Mouse (Mus musculus) heart, adult 10 weeks (tissue): ENCODE results near the gene Gm8369. TPM values are rescaled to one million over a fixed set of nuclear protein-coding genes. Genes with fewer than 3 reads are reported as not detected.

Experiments
- polyA plus RNA-seq: library from polyadenylated mRNA; stranded (reverse); fragments of 350-450 nt; fragmentation: Illumina TruSeq; extraction: RNeasy Lipid Tissue Mini Kit (QIAGEN cat#74804); gene quantifications from one replicate; pipeline ENCODE4 v1.2.3, GENCODE M21; 2014; ENCODE audit warnings: low read depth, low replicate concordance

The Gm8369 gene
- not detected for polyA plus RNA-seq

DNA sequence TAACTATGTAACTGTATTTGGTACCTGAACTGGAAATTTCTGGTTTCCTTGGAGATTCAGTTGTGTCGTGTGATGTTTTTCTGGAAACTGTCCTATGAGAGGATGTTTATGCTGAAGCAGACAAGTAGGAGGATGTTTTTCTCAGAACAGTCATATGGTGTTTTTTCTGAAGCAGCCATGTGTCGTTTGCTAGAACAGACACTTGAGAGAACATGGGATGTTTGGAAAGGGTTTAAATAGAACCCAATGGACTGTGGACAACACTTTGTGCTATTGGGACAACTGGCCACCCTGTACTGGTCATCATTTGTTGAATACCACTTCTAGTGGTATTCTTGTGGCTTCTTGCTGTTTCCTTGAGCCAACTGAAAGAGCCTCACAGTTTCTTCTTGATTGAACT, at the start of gene Gm8369:
TSS of gene Gm8369 (plus strand) at position 193 of the 400 bp plus-strand sequence.

GRCm38 (mm10) chr19:11443338-11443737, 42.4 kb upstream of the Gm8369 start, which contains the start of gene Ms4a4b:
TSS of gene Ms4a4b (plus strand) at chr19:11443553.

DNA sequence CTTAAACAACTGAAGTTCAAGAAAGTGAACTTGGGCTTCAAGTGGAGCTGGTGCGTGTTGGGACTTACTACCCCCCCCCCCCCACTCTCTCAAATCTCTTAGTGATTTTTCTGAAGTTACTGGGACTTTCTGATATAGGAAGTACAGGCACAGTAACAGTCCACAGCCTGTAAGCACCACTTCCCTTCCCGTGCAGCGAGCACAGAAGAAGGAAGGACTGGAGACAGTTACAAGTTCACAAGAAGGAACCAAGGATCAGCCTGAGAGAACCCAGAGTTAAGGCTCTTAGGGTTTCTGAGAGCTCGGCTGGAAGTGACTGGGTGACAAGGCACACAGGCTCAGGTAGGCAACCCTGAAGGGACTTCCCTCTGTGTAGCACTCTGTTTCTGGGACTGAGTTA, 16.5 kb upstream of the Gm8369 start, which contains the start of gene Ms4a6c:
TSS of gene Ms4a6c (plus strand) at position 152 of the 400 bp plus-strand sequence.

GRCm38 (mm10) chr19:11516246-11516645, 30.5 kb downstream of the Gm8369 start, which contains the start of gene Ms4a6b:
TSS of gene Ms4a6b (plus strand) at chr19:11516512.

DNA sequence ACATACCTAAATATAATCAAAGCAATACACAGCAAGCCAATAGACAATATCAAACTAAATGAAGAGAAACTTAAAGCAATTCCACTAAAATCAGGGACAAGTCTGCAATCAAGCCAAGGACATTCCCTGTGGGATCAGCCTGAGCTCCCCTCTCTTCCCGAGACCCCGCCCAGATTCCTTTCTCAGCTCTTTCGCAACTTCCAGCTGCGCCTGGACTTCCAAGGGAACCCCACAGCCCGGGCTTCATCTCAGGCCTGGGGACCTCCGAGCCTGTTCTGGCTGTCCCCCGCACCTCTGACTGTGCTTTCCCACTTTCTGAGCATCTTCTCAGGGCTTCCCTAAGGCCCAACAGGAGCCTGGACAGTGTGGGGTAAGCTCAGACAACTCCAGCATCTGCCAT, 50.9 kb downstream of the Gm8369 start, which contains the start of gene Ms4a4d:
TSS of gene Ms4a4d (plus strand) at position 209 of the 400 bp plus-strand sequence.

Other genes starting within 250 kb of the Gm8369 start
- gene Ms4a1, start 219.7 kb upstream of the Gm8369 start, polyA plus RNA-seq = 0.50 TPM
- gene Ms4a5, start 202.1 kb upstream of the Gm8369 start, polyA plus RNA-seq = not detected
- 0.31 TPM for gene Ms4a14, start 171.5 kb upstream of the Gm8369 start, polyA plus RNA-seq
- 4.3 TPM for gene Ms4a7, start 149.8 kb upstream of the Gm8369 start, polyA plus RNA-seq
- gene Ms4a4a, start 110.4 kb upstream of the Gm8369 start, polyA plus RNA-seq = 3.3 TPM
- 0.71 TPM for gene Ms4a4c, start 81.2 kb upstream of the Gm8369 start, polyA plus RNA-seq
- 0.76 TPM for gene Ms4a4b, start 42.4 kb upstream of the Gm8369 start, polyA plus RNA-seq
- gene Ms4a6c, start 16.6 kb upstream of the Gm8369 start, polyA plus RNA-seq = 7.1 TPM
- 4.7 TPM for gene Ms4a6b, start 30.6 kb downstream of the Gm8369 start, polyA plus RNA-seq
- 17.2 TPM for gene Ms4a4d, start 50.9 kb downstream of the Gm8369 start, polyA plus RNA-seq
- 4.2 TPM for gene Ms4a6d, start 118.9 kb downstream of the Gm8369 start, polyA plus RNA-seq
- gene Ms4a2, start 137.8 kb downstream of the Gm8369 start, polyA plus RNA-seq = not detected
- gene Ms4a3, start 154.9 kb downstream of the Gm8369 start, polyA plus RNA-seq = not detected
- gene Oosp2, start 174.6 kb downstream of the Gm8369 start, polyA plus RNA-seq = not detected
- gene Oosp1, start 205.2 kb downstream of the Gm8369 start, polyA plus RNA-seq = not detected
- gene Oosp3, start 211.1 kb downstream of the Gm8369 start, polyA plus RNA-seq = not detected